Mouse (Mus musculus) cortical plate, adult 2 months (tissue): ENCODE results near the gene Ccdc69. TPM values are rescaled to one million over a fixed set of nuclear protein-coding genes. Genes with fewer than 3 reads are reported as not detected.

Experiments
- H3K27ac ChIP-seq: fragments of 200-500 bp; 2 replicates; pipeline ENCODE4 v1.5.1; 2012; ENCODE audit warnings: low read length, control low read depth, inconsistent platforms; ENCODE audit not compliant: insufficient read depth
- H3K4me1 ChIP-seq: fragments of 200-500 bp; 2 replicates; pipeline ENCODE4 v1.6.1; 2011; ENCODE audit warnings: low read length; ENCODE audit not compliant: control insufficient read depth, insufficient read depth
- H3K4me3 ChIP-seq: fragments of 200-500 bp; 2 replicates; pipeline ENCODE4 v1.5.1; 2011; ENCODE audit warnings: mild to moderate bottlenecking, low read length, control low read depth; ENCODE audit not compliant: insufficient read depth
- CTCF ChIP-seq: fragments of 200-500 bp; IDR thresholded peaks from 2 replicates; pipeline ENCODE4 v1.5.1; 2011; ENCODE audit warnings: mild to moderate bottlenecking, control low read depth, low read length; ENCODE audit not compliant: insufficient read depth; ENCODE audit errors: extremely low read depth
- POLR2A ChIP-seq: fragments of 200-500 bp; IDR thresholded peaks from 2 replicates; pipeline ENCODE4 v1.6.1; 2011; ENCODE audit warnings: mild to moderate bottlenecking, low read length, control low read depth; ENCODE audit not compliant: insufficient read depth; ENCODE audit errors: extremely low read depth
- polyA plus RNA-seq: library from polyadenylated mRNA; depleted of rRNA; stranded (reverse); fragments of >200 nt; gene quantifications from 2 replicates; pipeline ENCODE4 v1.2.3, GENCODE M21; 2012

Gene Ccdc69
- polyA plus RNA-seq, 1 experiment, result 0.58 TPM

GRCm38 (mm10) chr11:55110566-55111169 is 32.7 kb upstream of the Ccdc69 start:
- no peak overlapping the region for H3K4me3 ChIP-seq
- TF ChIP-seq CTCF (no peak), POLR2A (no peak)
- H3K4me1 ChIP-seq, result no peaks in the 10 kb centered on the region
- H3K27ac ChIP-seq, result no peak overlapping the region

- H3K4me1 ChIP-seq, result no peaks in the 10 kb centered on the region
- H3K4me3 ChIP-seq, result no peak overlapping the region
- H3K27ac ChIP-seq, result no peak overlapping the region
- no peak for TF ChIP-seq CTCF
- TF ChIP-seq POLR2A, result no peak
Observed at GRCm38 (mm10) chr11:55109521-55110300, 31.8 kb upstream of the Ccdc69 start.

GRCm38 (mm10) chr11:55106636-55107035 is 28.7 kb upstream of the Ccdc69 start:
- 0 out of 2 replicates have a peak, but pooled peaks cover 1% of the 10 kb centered on the region for H3K4me1 ChIP-seq
- TF ChIP-seq CTCF, result no peak
- no peak for TF ChIP-seq POLR2A
- H3K4me3 ChIP-seq, result no peak overlapping the region
- H3K27ac ChIP-seq, result no peak overlapping the region

GRCm38 (mm10) chr11:55105389-55105788 is 27.5 kb upstream of the Ccdc69 start:
- Histone ChIP-seq H3K4me3 (no peak overlapping the region), H3K4me1 (0 out of 2 replicates have a peak, but pooled peaks cover 1% of the 10 kb centered on the region), H3K27ac (no peak overlapping the region)
- TF ChIP-seq POLR2A (no peak), CTCF (no peak)

GRCm38 (mm10) chr11:55103229-55103628 is 25.3 kb upstream of the Ccdc69 start:
- Histone ChIP-seq H3K4me1 (peaks cover 1% of the 10 kb centered on the region; the same call in 1 of the 2 replicates), H3K27ac (no peak overlapping the region), H3K4me3 (no peak overlapping the region)
- no peak for TF ChIP-seq POLR2A
- no peak for TF ChIP-seq CTCF

GRCm38 (mm10) chr11:55102015-55102414 is 24.1 kb upstream of the Ccdc69 start:
- no peak overlapping the region for H3K4me3 ChIP-seq
- TF ChIP-seq CTCF (no peak), POLR2A (no peak)
- no peak overlapping the region for H3K27ac ChIP-seq
- H3K4me1 ChIP-seq, result peaks cover 1% of the 10 kb centered on the region; the same call in 1 of the 2 replicates

- Histone ChIP-seq H3K27ac (no peak overlapping the region), H3K4me3 (no peak overlapping the region), H3K4me1 (peaks cover 1% of the 10 kb centered on the region; the same call in 1 of the 2 replicates)
- TF ChIP-seq POLR2A (no peak), CTCF (no peak)
Observed at GRCm38 (mm10) chr11:55099868-55100267, 21.9 kb upstream of the Ccdc69 start.

GRCm38 (mm10) chr11:55099019-55099771 is 21.3 kb upstream of the Ccdc69 start:
- TF ChIP-seq CTCF, result no peak
- no peak for TF ChIP-seq POLR2A
- no peak overlapping the region for H3K27ac ChIP-seq
- H3K4me1 ChIP-seq, result peaks cover 1% of the 10 kb centered on the region; the same call in 1 of the 2 replicates
- H3K4me3 ChIP-seq, result peak overlapping the region; percentile 75; the same call in 1 of the 2 replicates

GRCm38 (mm10) chr11:55098189-55098915 is 20.4 kb upstream of the Ccdc69 start:
- peak overlapping the region; percentile 75 for H3K4me3 ChIP-seq
- TF ChIP-seq CTCF, result no peak
- no peak for TF ChIP-seq POLR2A
- H3K27ac ChIP-seq, result peak overlapping the region; percentile 62; the same call in 1 of the 2 replicates
- peaks cover 1% of the 10 kb centered on the region; the same call in 1 of the 2 replicates for H3K4me1 ChIP-seq
